Mouse (Mus musculus) testis, adult 2 months (tissue): ENCODE measurements around the gene Sptbn1.

Source experiments
- CTCF ChIP-seq: fragments of 200-500 bp; IDR thresholded peaks from 2 replicates; pipeline ENCODE4 v1.5.1; 2012; ENCODE audit warnings: low read depth, mild to moderate bottlenecking, inconsistent platforms, low read length, moderate library complexity; ENCODE audit not compliant: control insufficient read depth, insufficient read depth, insufficient replicate concordance
- POLR2A ChIP-seq: fragments of 200-500 bp; IDR thresholded peaks from 2 replicates; pipeline ENCODE4 v1.6.1; 2012; ENCODE audit warnings: low read depth, mild to moderate bottlenecking, inconsistent platforms, low read length, moderate library complexity; ENCODE audit not compliant: control insufficient read depth

DNA sequence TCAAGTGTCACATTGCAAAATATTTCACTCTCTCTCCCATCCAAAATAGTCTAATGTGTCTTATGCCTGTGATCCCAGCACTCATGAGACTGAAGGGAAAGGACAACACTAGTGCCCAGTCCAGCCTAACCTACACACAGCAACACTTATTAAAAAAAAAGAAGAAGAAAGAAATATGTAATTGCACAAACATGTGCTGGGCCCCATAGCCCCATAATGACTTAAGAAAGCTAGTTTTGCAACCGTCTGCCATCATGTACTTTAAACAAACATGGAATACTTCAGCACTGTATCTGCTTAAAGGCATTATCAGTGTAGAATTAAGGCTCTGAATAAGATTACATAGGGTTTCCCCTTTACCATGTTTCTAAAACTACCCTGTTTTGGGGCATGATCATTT, 92.4 kb downstream of the Sptbn1 start:
- no peak for TF ChIP-seq CTCF
- no peak for TF ChIP-seq POLR2A
